Mouse (Mus musculus) liver, adult 2 months (tissue): Measurements from ENCODE around the gene Ccl17.
"Not testable (repeated sequence)": the region's sequence is repeated elsewhere in the genome, so short reads cannot be mapped to it uniquely, and the experiment has no call there.

ENCODE experiments used
- CTCF ChIP-seq: fragments of 200-500 bp; IDR thresholded peaks from 2 replicates; pipeline ENCODE4 v1.5.1; 2011; ENCODE audit warnings: low read depth, low read length, control low read depth
- POLR2A ChIP-seq: fragments of 200-500 bp; IDR thresholded peaks from 2 replicates; pipeline ENCODE4 v1.6.1; 2011; ENCODE audit warnings: low read length, control low read depth; ENCODE audit not compliant: insufficient read depth; ENCODE audit errors: extremely low read depth

GRCm38 (mm10) chr8:94833901-94834405 is 23.7 kb downstream of the Ccl17 start:
- TF ChIP-seq CTCF, POLR2A: not testable (repeated sequence)
